Mouse (Mus musculus): ENCODE data around the gene Snrnp70. TPM values are rescaled to one million over a fixed set of nuclear protein-coding genes. Genes with fewer than 3 reads are reported as not detected.

Gene Snrnp70
- polyA plus RNA-seq, 1 experiment: 515 TPM

DNA sequence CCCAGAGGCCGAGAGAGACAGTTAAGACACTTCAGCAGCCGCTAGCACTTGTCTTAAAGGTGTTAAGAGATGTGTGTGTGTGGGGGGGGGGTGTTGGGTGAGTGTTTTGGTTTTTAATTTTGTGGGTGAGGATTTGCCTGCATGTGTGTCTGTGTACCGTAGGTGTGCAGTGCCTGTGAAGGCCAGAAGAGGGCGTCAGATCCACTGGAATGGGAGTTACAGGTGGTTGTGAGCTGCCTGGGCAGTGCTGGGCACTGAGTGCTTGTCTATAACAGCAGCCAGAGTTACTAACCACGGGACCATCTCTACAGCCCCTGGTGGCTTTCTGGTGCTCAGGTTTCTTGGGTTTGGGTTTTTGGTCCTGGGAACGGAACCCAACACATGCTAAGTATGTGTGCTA lies 64.0 kb downstream of the Snrnp70 start:
- no peak for TF ChIP-seq GATA1 (IDR thresholded peaks at IDR 0.05; ENCODE audit: borderline replicate concordance, low read length)
- TF ChIP-seq FLI1 (IDR thresholded peaks at IDR 0.05; ENCODE audit: low read length): no peak
- peaks cover 34% of the 10 kb centered on the region for H3K4me1 ChIP-seq
- H3K27me3 ChIP-seq (replicated peaks): peaks cover 75% of the 10 kb centered on the region

DNA sequence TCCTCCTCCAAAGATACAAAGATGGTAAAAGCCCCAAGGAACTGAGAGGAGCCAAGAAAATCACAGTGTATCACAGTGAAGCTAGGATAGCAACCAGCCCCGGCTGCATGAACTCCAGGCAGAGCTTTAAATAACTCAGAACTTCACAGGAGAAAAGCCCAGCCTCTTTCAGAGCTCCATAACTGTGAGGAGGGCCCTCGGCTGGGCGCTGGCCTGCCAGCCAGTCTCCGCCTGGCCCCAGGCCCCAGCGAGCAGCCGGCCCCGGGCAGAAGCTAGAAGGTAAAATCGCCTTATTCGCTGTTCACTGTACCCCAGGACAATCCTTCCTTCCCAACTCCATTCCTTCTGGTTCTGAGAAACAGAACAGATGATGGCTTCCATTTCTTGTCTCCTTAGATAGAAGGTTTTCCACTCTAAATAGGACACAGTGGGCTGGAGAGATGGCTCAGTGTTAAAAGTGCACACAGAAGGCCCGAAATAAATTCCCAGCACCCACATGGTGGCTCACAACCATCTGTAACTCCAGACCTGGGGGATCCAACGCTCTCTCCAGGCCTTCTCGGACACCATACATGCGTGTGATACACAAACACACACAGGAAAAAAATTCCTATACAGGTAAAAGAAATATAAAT lies 66.6 kb downstream of the Snrnp70 start:
- Histone ChIP-seq H3K27me3 (replicated peaks) (peaks cover 57% of the 10 kb centered on the region), H3K9me3 (peaks cover 34% of the 10 kb centered on the region), H3K4me3 (replicated peaks) (no peak overlapping the region), H3K4me1 (peaks cover 18% of the 10 kb centered on the region), H3K36me3 (replicated peaks; ENCODE audit: low read length) (peaks cover 10% of the 10 kb centered on the region)
- TF ChIP-seq GATA1 (IDR thresholded peaks at IDR 0.05; ENCODE audit: borderline replicate concordance, low read length) (no peak), FLI1 (IDR thresholded peaks at IDR 0.05; ENCODE audit: low read length) (no peak)

More for the DNA sequence above, 64.0 kb downstream of the Snrnp70 start:
- Histone ChIP-seq H3K9me3 (peaks cover 21% of the 10 kb centered on the region), H3K4me3 (replicated peaks) (no peak overlapping the region), H3K36me3 (replicated peaks; ENCODE audit: low read length) (peaks cover 2% of the 10 kb centered on the region)

Other genes with a start within 250 kb of the Snrnp70 start
- gene Pih1d1, start 241.4 kb downstream of the Snrnp70 start, polyA plus RNA-seq (2012; ENCODE audit: insufficient read depth, low replicate concordance): 35.3 and 64.9 TPM in 2 replicates
- 56.7 and 76.4 TPM in 2 replicates for gene Aldh16a1, start 241.2 kb downstream of the Snrnp70 start, polyA plus RNA-seq (2012; ENCODE audit: insufficient read depth, low replicate concordance)
- gene Slc17a7, start 231.8 kb downstream of the Snrnp70 start, polyA plus RNA-seq (2012; ENCODE audit: insufficient read depth, low replicate concordance): 0.06 TPM in 1 of 2 replicates, not detected in the other
- not detected in 2 replicates for gene Gfy, start 216.2 kb downstream of the Snrnp70 start, polyA plus RNA-seq (2012; ENCODE audit: insufficient read depth, low replicate concordance)
- gene Pth2, start 214.7 kb downstream of the Snrnp70 start, polyA plus RNA-seq (2012; ENCODE audit: insufficient read depth, low replicate concordance): not detected in 2 replicates
- gene Ccdc155, start 190.8 kb downstream of the Snrnp70 start, polyA plus RNA-seq (2012; ENCODE audit: insufficient read depth, low replicate concordance): not detected in 2 replicates
- gene Dkkl1, start 183.6 kb downstream of the Snrnp70 start, polyA plus RNA-seq (2012; ENCODE audit: insufficient read depth, low replicate concordance): 0.60 TPM in 1 of 2 replicates, not detected in the other
- not detected in 2 replicates for gene Tead2, start 180.0 kb downstream of the Snrnp70 start, polyA plus RNA-seq (2012; ENCODE audit: insufficient read depth, low replicate concordance)
- gene Cd37, start 156.6 kb downstream of the Snrnp70 start, polyA plus RNA-seq (2012; ENCODE audit: insufficient read depth, low replicate concordance): 212 and 263 TPM in 2 replicates
- gene Slc6a16, start 154.7 kb downstream of the Snrnp70 start, polyA plus RNA-seq (2012; ENCODE audit: insufficient read depth, low replicate concordance): not detected in 2 replicates
- gene Slc6a21, start 118.2 kb downstream of the Snrnp70 start, polyA plus RNA-seq (2012; ENCODE audit: insufficient read depth, low replicate concordance): not detected in 2 replicates
- 7.6 TPM in 1 of 2 replicates, not detected in the other for gene Trpm4, start 62.0 kb downstream of the Snrnp70 start, polyA plus RNA-seq (2012; ENCODE audit: insufficient read depth, low replicate concordance)
- gene Hrc, start 60.5 kb downstream of the Snrnp70 start, polyA plus RNA-seq (2012; ENCODE audit: insufficient read depth, low replicate concordance): not detected in 2 replicates
- gene Ppfia3, start 28.7 kb downstream of the Snrnp70 start, polyA plus RNA-seq (2012; ENCODE audit: insufficient read depth, low replicate concordance): 0.79 TPM in 1 of 2 replicates, not detected in the other
- 4.1 TPM in 1 of 2 replicates, not detected in the other for gene Lin7b, start 25.2 kb downstream of the Snrnp70 start, polyA plus RNA-seq (2012; ENCODE audit: insufficient read depth, low replicate concordance)
- gene Kcna7, start 9.9 kb upstream of the Snrnp70 start, polyA plus RNA-seq (2012; ENCODE audit: insufficient read depth, low replicate concordance): not detected in 2 replicates
- gene Ntf5, start 18.0 kb upstream of the Snrnp70 start, polyA plus RNA-seq (2012; ENCODE audit: insufficient read depth, low replicate concordance): not detected in 2 replicates
- not detected in 2 replicates for gene Lhb, start 25.1 kb upstream of the Snrnp70 start, polyA plus RNA-seq (2012; ENCODE audit: insufficient read depth, low replicate concordance)
- gene Gys1, start 39.1 kb upstream of the Snrnp70 start, polyA plus RNA-seq (2012; ENCODE audit: insufficient read depth, low replicate concordance): 33.8 and 44.5 TPM in 2 replicates
- 90.5 and 244 TPM in 2 replicates for gene Ruvbl2, start 42.4 kb upstream of the Snrnp70 start, polyA plus RNA-seq (2012; ENCODE audit: insufficient read depth, low replicate concordance)
- 24,502 and 30,989 TPM in 2 replicates for gene Ftl1, start 64.1 kb upstream of the Snrnp70 start, polyA plus RNA-seq (2012; ENCODE audit: insufficient read depth, low replicate concordance)
- 502 and 597 TPM in 2 replicates for gene Bax, start 71.2 kb upstream of the Snrnp70 start, polyA plus RNA-seq (2012; ENCODE audit: insufficient read depth, low replicate concordance)
- gene Tulp2, start 86.1 kb upstream of the Snrnp70 start, polyA plus RNA-seq (2012; ENCODE audit: insufficient read depth, low replicate concordance): not detected in 2 replicates
- gene Gm45808, start 91.1 kb upstream of the Snrnp70 start, polyA plus RNA-seq (2012; ENCODE audit: insufficient read depth, low replicate concordance): not detected in 2 replicates
- 0.23 and 0.70 TPM in 2 replicates for gene Dhdh, start 93.1 kb upstream of the Snrnp70 start, polyA plus RNA-seq (2012; ENCODE audit: insufficient read depth, low replicate concordance)
- gene Nucb1, start 114.7 kb upstream of the Snrnp70 start, polyA plus RNA-seq (2012; ENCODE audit: insufficient read depth, low replicate concordance): 504 and 892 TPM in 2 replicates
- 361 and 818 TPM in 2 replicates for gene Ppp1r15a, start 130.5 kb upstream of the Snrnp70 start, polyA plus RNA-seq (2012; ENCODE audit: insufficient read depth, low replicate concordance)
- 2.9 and 16.4 TPM in 2 replicates for gene Plekha4, start 130.6 kb upstream of the Snrnp70 start, polyA plus RNA-seq (2012; ENCODE audit: insufficient read depth, low replicate concordance)
- gene Hsd17b14, start 159.2 kb upstream of the Snrnp70 start, polyA plus RNA-seq (2012; ENCODE audit: insufficient read depth, low replicate concordance): 4.9 and 6.8 TPM in 2 replicates
- gene Bcat2, start 174.4 kb upstream of the Snrnp70 start, polyA plus RNA-seq (2012; ENCODE audit: insufficient read depth, low replicate concordance): 20.6 and 56.4 TPM in 2 replicates
- not detected in 2 replicates for gene Fgf21, start 219.7 kb upstream of the Snrnp70 start, polyA plus RNA-seq (2012; ENCODE audit: insufficient read depth, low replicate concordance)
- gene Fut1, start 221.5 kb upstream of the Snrnp70 start, polyA plus RNA-seq (2012; ENCODE audit: insufficient read depth, low replicate concordance): 1.1 TPM in 1 of 2 replicates, not detected in the other
- not detected in 2 replicates for gene Izumo1, start 226.1 kb upstream of the Snrnp70 start, polyA plus RNA-seq (2012; ENCODE audit: insufficient read depth, low replicate concordance)
- gene Rasip1, start 231.7 kb upstream of the Snrnp70 start, polyA plus RNA-seq (2012; ENCODE audit: insufficient read depth, low replicate concordance): 0.36 TPM in 1 of 2 replicates, not detected in the other
- gene Mamstr, start 244.2 kb upstream of the Snrnp70 start, polyA plus RNA-seq (2012; ENCODE audit: insufficient read depth, low replicate concordance): not detected in 2 replicates